Mouse (Mus musculus) midbrain, postnatal 0 days (tissue): ENCODE measurements around the gene 9530003J23Rik. TPM values are rescaled to one million over a fixed set of nuclear protein-coding genes. Genes with fewer than 3 reads are reported as not detected.

Experiments used
- ATAC-seq: fragments of 200-750 bp; cut with Nextera tagmentation; 2 replicates; pipeline ENCODE4 v1.8.0; 2017; ENCODE audit warnings: moderate number of reproducible peaks, mild to moderate bottlenecking, moderate TSS enrichment, moderate library complexity; ENCODE audit not compliant: low FRiP score
- DNase-seq: peaks from one replicate; pipeline ENCODE4 v3.0.0-alpha.2; 2015; ENCODE audit warnings: low spot score
- H3K27ac ChIP-seq: fragments of 300-500 bp; sonication (generic); 2 replicates; pipeline ENCODE4 v1.5.1; 2014; ENCODE audit warnings: low read depth, mild to moderate bottlenecking, low read length, mixed read lengths
- H3K27me3 ChIP-seq: fragments of 300-500 bp; sonication (generic); 2 replicates; pipeline ENCODE4 v1.6.1; 2014; ENCODE audit warnings: low read length, control low read depth, mixed read lengths; ENCODE audit not compliant: insufficient read depth
- H3K36me3 ChIP-seq: fragments of 300-500 bp; sonication (generic); 2 replicates; pipeline ENCODE4 v1.6.1; 2014; ENCODE audit warnings: low read length, control low read depth, mixed read lengths; ENCODE audit not compliant: insufficient read depth
- H3K4me1 ChIP-seq: fragments of 300-500 bp; sonication (generic); 2 replicates; pipeline ENCODE4 v1.6.1; 2014; ENCODE audit warnings: mild to moderate bottlenecking, control low read depth, antibody characterized with exemption, low read length, mixed read lengths; ENCODE audit not compliant: insufficient read depth
- H3K4me2 ChIP-seq: fragments of 300-500 bp; sonication (generic); 2 replicates; pipeline ENCODE4 v1.6.1; 2014; ENCODE audit warnings: low read depth, mild to moderate bottlenecking, low read length, mixed read lengths; ENCODE audit not compliant: poor library complexity, severe bottlenecking
- H3K4me3 ChIP-seq: fragments of 300-500 bp; sonication (generic); 2 replicates; pipeline ENCODE4 v1.5.1; 2014; ENCODE audit warnings: low read depth, mild to moderate bottlenecking, low read length, moderate library complexity
- H3K9ac ChIP-seq: fragments of 300-500 bp; sonication (generic); replicated peaks from 2 replicates; pipeline ENCODE4 v1.6.1; 2014; ENCODE audit warnings: mild to moderate bottlenecking, low read length, moderate library complexity, mixed read lengths; ENCODE audit not compliant: poor library complexity, severe bottlenecking
- H3K9me3 ChIP-seq: fragments of 300-500 bp; sonication (generic); 2 replicates; pipeline ENCODE4 v1.6.1; 2016; ENCODE audit warnings: low read length, control low read depth
- CTCF ChIP-seq: IDR thresholded peaks from 2 replicates; pipeline ENCODE4 v1.5.1; 2016; ENCODE audit warnings: antibody characterized with exemption, mild to moderate bottlenecking
- WGBS: fragments of 180-500 bp; shearing (Covaris S2); extraction: QIAGEN DNeasy Blood & Tissue Kit; methylation state at CpG from one replicate; pipeline ENCODE4 v1.1.7; 2014; 5-methylcytosine and 5-hydroxymethylcytosine counted together
- polyA plus RNA-seq: library from polyadenylated mRNA; unstranded; fragments of >200 nt; fragmentation: Nextera tagmentation; extraction: Ambion mirVana; gene quantifications from 2 replicates; pipeline ENCODE4 v1.2.1, GENCODE M21; 2015
- total RNA-seq: library from RNA; depleted of rRNA; stranded (reverse); fragments of >200 nt; gene quantifications from 2 replicates; pipeline ENCODE4 v1.2.3, GENCODE M21; 2014

9530003J23Rik gene
- total and polyA plus RNA-seq, 2 experiments from 2014 or later = 0.26 TPM; not detected in 1

DNA sequence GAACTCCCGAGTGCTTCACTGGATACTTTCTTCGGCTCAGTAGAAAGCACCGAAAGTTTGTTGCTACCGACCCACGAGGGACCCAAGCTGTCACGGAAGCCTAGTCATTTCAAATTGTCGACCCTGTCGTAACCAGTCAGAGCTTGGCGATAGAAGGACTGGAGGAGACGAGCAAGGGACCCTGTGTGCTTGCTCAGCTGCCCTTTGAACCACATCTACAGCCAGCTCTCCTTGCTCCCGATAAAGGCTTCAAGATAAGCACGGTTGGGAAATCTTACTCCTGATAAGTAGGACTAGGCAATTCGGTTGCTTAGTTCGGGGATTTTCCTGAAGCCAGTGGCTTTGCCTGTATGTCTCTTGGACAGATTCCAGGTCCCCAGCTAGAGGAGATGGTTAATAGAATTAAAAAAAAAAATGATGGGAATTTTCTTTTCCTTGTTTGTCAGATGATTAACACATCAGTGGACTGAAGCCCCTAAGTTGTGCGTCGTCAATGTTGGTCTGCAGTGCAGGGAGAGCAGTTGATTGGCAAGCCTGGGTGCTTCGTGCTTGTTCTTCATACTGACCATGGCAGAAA is 35.4 kb downstream of the 9530003J23Rik start:
- ATAC-seq = no peak
- Histone ChIP-seq H3K27me3 (no peaks in the 10 kb centered on the region), H3K36me3 (no peaks in the 10 kb centered on the region), H3K4me2 (no peak overlapping the region), H3K4me1 (no peaks in the 10 kb centered on the region), H3K9me3 (no peaks in the 10 kb centered on the region), H3K27ac (no peak overlapping the region), H3K4me3 (no peak overlapping the region), H3K9ac (no peak overlapping the region)
- TF ChIP-seq CTCF = no peak
- WGBS = 79% methylated on average over 17 of the region's 17 CpGs
- DNase-seq = no peak

DNA sequence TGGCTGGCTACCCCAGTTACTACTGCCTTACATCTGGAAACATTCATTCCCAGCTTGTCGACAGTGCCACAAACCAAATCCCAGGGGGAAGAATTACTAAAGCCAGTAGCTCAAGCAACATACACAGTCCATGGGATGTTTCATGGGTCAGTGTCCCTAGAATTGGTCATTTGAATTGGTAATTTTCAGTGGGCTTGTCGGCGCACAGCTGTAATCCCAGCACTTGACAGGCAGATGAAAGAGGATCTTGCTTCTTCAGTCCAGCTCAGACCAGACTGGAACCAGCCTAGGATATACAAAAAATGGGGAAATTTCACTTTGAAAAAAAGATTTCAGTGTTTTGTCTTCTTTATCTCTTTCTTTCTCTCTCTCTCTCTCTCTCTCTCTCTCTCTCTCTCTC is 38.8 kb downstream of the 9530003J23Rik start:
- TF ChIP-seq CTCF = no peak
- Histone ChIP-seq H3K4me2 (no peak overlapping the region), H3K36me3 (no peaks in the 10 kb centered on the region), H3K4me1 (no peaks in the 10 kb centered on the region), H3K27me3 (no peaks in the 10 kb centered on the region), H3K9me3 (no peaks in the 10 kb centered on the region), H3K27ac (no peak overlapping the region), H3K9ac (no peak overlapping the region), H3K4me3 (no peak overlapping the region)
- ATAC-seq = no peak
- no peak for DNase-seq
- 19% methylated on average over 3 of the region's 3 CpGs for WGBS

DNA sequence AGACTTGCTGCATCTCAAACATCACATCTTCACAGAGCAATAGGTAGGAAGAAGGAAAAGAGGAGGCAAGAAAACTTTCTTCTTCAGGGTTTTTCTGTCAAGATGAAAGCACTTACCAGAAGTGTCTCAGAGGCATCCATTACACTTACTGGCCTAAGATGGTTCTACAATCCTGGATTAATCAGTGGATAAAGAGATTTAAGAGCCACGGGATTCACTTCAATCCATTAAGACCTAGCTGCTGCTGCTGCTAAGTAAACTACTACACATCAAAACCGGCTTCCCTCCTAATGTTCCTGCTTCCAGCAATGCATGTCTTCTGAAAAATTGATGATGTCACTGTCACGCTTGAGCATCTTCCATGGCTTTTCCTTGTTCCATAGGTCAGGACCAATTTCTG is 41.8 kb downstream of the 9530003J23Rik start:
- no peak for DNase-seq
- no peaks in the 10 kb centered on the region for H3K4me1 ChIP-seq
- ATAC-seq = no peak
- WGBS = 78% methylated on average over 3 of the region's 3 CpGs
- no peak overlapping the region for H3K27ac ChIP-seq
- no peaks in the 10 kb centered on the region for H3K27me3 ChIP-seq
- no peaks in the 10 kb centered on the region for H3K9me3 ChIP-seq
- TF ChIP-seq CTCF = no peak
- H3K9ac ChIP-seq = no peak overlapping the region
- no peaks in the 10 kb centered on the region for H3K36me3 ChIP-seq
- no peak overlapping the region for H3K4me2 ChIP-seq
- H3K4me3 ChIP-seq = no peak overlapping the region

DNA sequence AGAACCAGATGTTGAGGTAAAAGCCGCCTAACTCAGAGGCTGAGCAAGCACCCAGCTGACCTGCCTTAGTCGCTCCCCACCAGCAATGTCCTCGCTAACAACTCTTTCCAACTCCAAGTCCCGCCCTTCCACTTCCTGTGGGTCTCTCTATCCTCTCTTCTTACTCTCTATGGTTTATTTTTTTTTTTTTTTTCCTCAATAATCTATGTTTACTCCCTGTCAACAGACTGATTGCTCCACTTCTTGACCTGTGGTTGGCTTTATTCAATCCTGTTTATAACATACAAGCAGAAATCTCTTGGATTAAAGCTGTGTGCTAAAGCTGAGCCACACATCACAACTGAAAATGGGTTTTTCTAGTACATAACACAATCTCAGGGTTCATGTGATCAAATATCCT is 42.8 kb downstream of the 9530003J23Rik start:
- no peaks in the 10 kb centered on the region for H3K27me3 ChIP-seq
- DNase-seq (no peak), ATAC-seq (no peak)
- H3K9me3 ChIP-seq = no peaks in the 10 kb centered on the region
- H3K4me3 ChIP-seq = no peak overlapping the region
- no peak overlapping the region for H3K27ac ChIP-seq
- no peak for TF ChIP-seq CTCF
- H3K4me1 ChIP-seq = no peaks in the 10 kb centered on the region
- no peaks in the 10 kb centered on the region for H3K36me3 ChIP-seq
- WGBS = 95% methylated on average over 4 of the region's 4 CpGs
- no peak overlapping the region for H3K9ac ChIP-seq
- H3K4me2 ChIP-seq = no peak overlapping the region

DNA sequence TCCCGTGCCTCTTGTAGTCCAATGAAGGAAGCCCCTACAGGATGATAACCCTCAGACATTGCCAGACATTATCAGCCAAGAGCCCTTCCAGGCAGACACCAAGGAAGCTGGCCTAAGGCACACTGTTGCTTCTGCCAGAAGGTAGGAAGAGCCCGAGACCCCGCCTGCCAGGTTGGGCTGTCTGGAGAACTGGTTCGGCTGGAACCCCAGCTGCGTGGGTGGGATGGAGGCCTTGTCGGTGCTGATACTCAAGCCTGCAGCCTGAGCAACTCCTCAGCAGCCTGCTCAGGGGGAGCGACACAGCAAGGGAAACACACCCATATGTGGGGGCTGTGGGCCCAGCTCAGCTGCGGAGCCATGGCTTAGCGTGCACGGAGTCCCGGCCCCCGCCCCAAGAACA is 43.5 kb downstream of the 9530003J23Rik start:
- Histone ChIP-seq H3K4me1 (no peaks in the 10 kb centered on the region), H3K27me3 (no peaks in the 10 kb centered on the region), H3K9ac (no peak overlapping the region), H3K4me2 (no peak overlapping the region), H3K4me3 (no peak overlapping the region), H3K9me3 (no peaks in the 10 kb centered on the region), H3K27ac (no peak overlapping the region), H3K36me3 (no peaks in the 10 kb centered on the region)
- no peak for TF ChIP-seq CTCF
- no peak for DNase-seq
- WGBS = 91% methylated on average over 12 of the region's 12 CpGs
- no peak for ATAC-seq

DNA sequence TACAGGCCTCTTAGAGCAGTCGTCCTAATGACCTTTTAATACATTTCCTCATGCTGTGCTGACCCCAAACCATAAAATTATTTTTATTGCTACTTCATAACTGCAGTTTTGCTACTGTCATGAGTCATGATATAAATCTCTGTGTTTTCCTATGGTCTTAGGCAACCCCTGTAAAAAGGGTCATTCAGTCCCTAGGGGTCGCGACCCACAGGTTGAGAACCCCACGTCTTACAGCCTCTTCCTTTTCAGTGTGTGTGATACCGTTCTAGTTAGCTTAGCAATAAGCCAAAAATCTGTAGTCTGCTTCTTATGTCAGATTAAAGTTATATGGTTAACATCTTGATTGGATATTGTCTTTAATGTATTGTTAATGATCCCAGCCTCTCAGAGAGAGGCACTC is 45.1 kb downstream of the 9530003J23Rik start:
- Histone ChIP-seq H3K4me2 (no peak overlapping the region), H3K4me1 (no peaks in the 10 kb centered on the region), H3K9me3 (no peaks in the 10 kb centered on the region), H3K27me3 (no peaks in the 10 kb centered on the region), H3K27ac (no peak overlapping the region), H3K36me3 (no peaks in the 10 kb centered on the region), H3K4me3 (no peak overlapping the region), H3K9ac (no peak overlapping the region)
- DNase-seq = no peak
- WGBS = 77% methylated on average over 5 of the region's 5 CpGs
- no peak for TF ChIP-seq CTCF
- ATAC-seq = no peak
